Mouse (Mus musculus) intestine, embryonic 14.5 days (tissue): ENCODE results near the gene Cntd1. TPM values are rescaled to one million over a fixed set of nuclear protein-coding genes. Genes with fewer than 3 reads are reported as not detected.

Experiments
- ATAC-seq: fragments of 200-750 bp; cut with Nextera tagmentation; replicated peaks from 2 replicates; pipeline ENCODE4 v1.8.0; 2017; ENCODE audit warnings: low read depth, moderate number of reproducible peaks, moderate TSS enrichment, moderate library complexity; ENCODE audit not compliant: low FRiP score, low TSS enrichment
- DNase-seq: peaks from one replicate; pipeline ENCODE4 v3.0.0-alpha.2; 2018; ENCODE audit warnings: low spot score
- H3K27ac ChIP-seq: fragments of 300-500 bp; sonication (generic); 2 replicates; pipeline ENCODE4 v1.5.1; 2014; ENCODE audit warnings: low read depth, mild to moderate bottlenecking, control low read depth
- H3K27me3 ChIP-seq: fragments of 300-500 bp; sonication (generic); replicated peaks from 2 replicates; pipeline ENCODE4 v1.6.1; 2014; ENCODE audit warnings: low read length, control low read depth; ENCODE audit not compliant: control insufficient read depth, insufficient read depth
- H3K36me3 ChIP-seq: fragments of 300-500 bp; sonication (generic); 2 replicates; pipeline ENCODE4 v1.6.1; 2014; ENCODE audit warnings: low read length, control low read depth; ENCODE audit not compliant: control insufficient read depth, insufficient read depth
- H3K4me1 ChIP-seq: fragments of 300-500 bp; sonication (generic); replicated peaks from 2 replicates; pipeline ENCODE4 v1.6.1; 2014; ENCODE audit warnings: low read length, control low read depth, mixed read lengths; ENCODE audit not compliant: control insufficient read depth, insufficient read depth
- H3K4me2 ChIP-seq: fragments of 300-500 bp; sonication (generic); 2 replicates; pipeline ENCODE4 v1.6.1; 2014; ENCODE audit warnings: low read length
- H3K4me3 ChIP-seq: fragments of 300-500 bp; sonication (generic); 2 replicates; pipeline ENCODE4 v1.5.1; 2014; ENCODE audit warnings: low read depth, low read length, control low read depth, mixed read lengths
- H3K9ac ChIP-seq: fragments of 300-500 bp; sonication (generic); 2 replicates; pipeline ENCODE4 v1.6.1; 2014; ENCODE audit warnings: mild to moderate bottlenecking, low read length
- H3K9me3 ChIP-seq: fragments of 300-500 bp; sonication (generic); 2 replicates; pipeline ENCODE4 v1.6.1; 2016; ENCODE audit warnings: low read length, control low read depth; ENCODE audit not compliant: control insufficient read depth
- WGBS: fragments of 180-500 bp; shearing (Covaris S2); extraction: QIAGEN DNeasy Blood & Tissue Kit; methylation state at CpG from one replicate; pipeline ENCODE4 v1.1.7; 2014; 5-methylcytosine and 5-hydroxymethylcytosine counted together
- polyA plus RNA-seq: library from polyadenylated mRNA; unstranded; fragments of >200 nt; fragmentation: Nextera tagmentation; extraction: Ambion mirVana; gene quantifications from 2 replicates; pipeline ENCODE4 v1.2.1, GENCODE M21; 2014

Cntd1 gene
- polyA plus RNA-seq, 1 experiment from 2014 or later = 1.1 TPM

DNA sequence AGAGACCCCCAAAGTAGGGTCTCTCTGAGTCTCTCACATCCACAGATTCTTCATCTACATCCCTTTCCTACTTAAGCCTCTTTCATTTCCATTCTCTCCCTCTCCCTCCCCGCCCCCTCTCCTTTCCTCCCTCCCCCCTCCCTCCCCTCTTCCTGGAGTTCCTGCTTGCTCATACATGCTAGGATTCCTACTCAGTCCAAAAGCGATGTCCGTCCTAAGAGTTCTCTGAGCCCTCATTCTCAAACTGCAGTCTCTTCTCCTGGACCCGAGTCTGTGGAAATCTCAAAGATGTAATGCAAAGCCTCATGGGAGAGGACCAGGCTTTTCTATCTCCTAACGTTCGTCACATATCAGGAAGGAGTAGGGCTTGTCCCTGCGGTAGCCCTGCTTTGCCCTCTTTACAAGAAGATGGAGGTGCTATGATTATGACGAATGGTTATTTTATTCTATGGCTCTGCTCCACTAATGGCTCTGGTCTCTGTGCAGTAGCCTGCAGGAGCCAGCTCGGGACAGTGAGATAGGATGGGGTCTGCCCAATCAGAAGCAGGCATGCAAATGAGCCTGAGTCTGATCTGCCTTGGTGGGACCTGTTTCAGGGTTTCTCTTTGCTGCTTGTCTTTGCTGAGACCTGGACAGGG is 59.4 kb downstream of the Cntd1 start:
- Histone ChIP-seq H3K4me3 (0 out of 2 replicates have a peak overlapping the region, but pooled peaks have one; percentile 3), H3K27ac (peak overlapping the region; percentile 28), H3K9me3 (no peaks in the 10 kb centered on the region), H3K27me3 (no peaks in the 10 kb centered on the region), H3K9ac (no peak overlapping the region), H3K4me1 (peaks cover 27% of the 10 kb centered on the region), H3K4me2 (peak overlapping the region; percentile 50), H3K36me3 (no peaks in the 10 kb centered on the region)
- ATAC-seq (peak; percentile 90), DNase-seq (peak; percentile 73)
- WGBS = 2% methylated on average over 9 of the region's 9 CpGs

Other genes starting within 250 kb of the Cntd1 start
- gene Naglu, start 209.0 kb upstream of the Cntd1 start, polyA plus RNA-seq = 11.5 and 12.7 TPM in 2 replicates
- not detected in 2 replicates for gene Hsd17b1, start 200.6 kb upstream of the Cntd1 start, polyA plus RNA-seq
- 39.7 and 45.5 TPM in 2 replicates for gene Coasy, start 196.4 kb upstream of the Cntd1 start, polyA plus RNA-seq
- gene Mlx, start 191.7 kb upstream of the Cntd1 start, polyA plus RNA-seq = 43.6 and 48.0 TPM in 2 replicates
- 29.1 and 38.1 TPM in 2 replicates for gene Psmc3ip, start 183.6 kb upstream of the Cntd1 start, polyA plus RNA-seq
- 7.2 and 8.0 TPM in 2 replicates for gene Retreg3, start 159.1 kb upstream of the Cntd1 start, polyA plus RNA-seq
- gene Tubg1, start 159.1 kb upstream of the Cntd1 start, polyA plus RNA-seq = 71.2 and 73.8 TPM in 2 replicates
- 5.8 and 7.4 TPM in 2 replicates for gene Tubg2, start 123.1 kb upstream of the Cntd1 start, polyA plus RNA-seq
- 1.2 and 1.4 TPM in 2 replicates for gene Cntnap1, start 108.5 kb upstream of the Cntd1 start, polyA plus RNA-seq
- gene Plekhh3, start 107.7 kb upstream of the Cntd1 start, polyA plus RNA-seq = 12.8 and 13.8 TPM in 2 replicates
- 0.23 TPM in 1 of 2 replicates, not detected in the other for gene Ccr10, start 103.6 kb upstream of the Cntd1 start, polyA plus RNA-seq
- gene Ezh1, start 52.5 kb upstream of the Cntd1 start, polyA plus RNA-seq = 20.2 and 21.8 TPM in 2 replicates
- 113 and 122 TPM in 2 replicates for gene Ramp2, start 33.0 kb upstream of the Cntd1 start, polyA plus RNA-seq
- 143 and 150 TPM in 2 replicates for gene Vps25, start 25.3 kb upstream of the Cntd1 start, polyA plus RNA-seq
- 12.6 and 14.4 TPM in 2 replicates for gene Wnk4, start 18.4 kb upstream of the Cntd1 start, polyA plus RNA-seq
- gene Coa3, start 102 bp downstream of the Cntd1 start, polyA plus RNA-seq = 260 and 265 TPM in 2 replicates
- gene Becn1, start 23.3 kb downstream of the Cntd1 start, polyA plus RNA-seq = 141 and 155 TPM in 2 replicates
- gene Psme3, start 37.2 kb downstream of the Cntd1 start, polyA plus RNA-seq = 112 and 118 TPM in 2 replicates
- 1.4 and 1.8 TPM in 2 replicates for gene Aoc2, start 46.1 kb downstream of the Cntd1 start, polyA plus RNA-seq
- 1.9 and 2.3 TPM in 2 replicates for gene Aoc3, start 51.6 kb downstream of the Cntd1 start, polyA plus RNA-seq
- not detected in 2 replicates for gene G6pc, start 88.5 kb downstream of the Cntd1 start, polyA plus RNA-seq
- gene Aarsd1, start 138.6 kb downstream of the Cntd1 start, polyA plus RNA-seq = 78.9 and 80.2 TPM in 2 replicates
- 8.6 and 9.6 TPM in 2 replicates for gene Gm27029, start 145.8 kb downstream of the Cntd1 start, polyA plus RNA-seq
- gene Rundc1, start 146.1 kb downstream of the Cntd1 start, polyA plus RNA-seq = 13.5 and 14.5 TPM in 2 replicates
- 16.3 and 17.9 TPM in 2 replicates for gene Ptges3l, start 146.3 kb downstream of the Cntd1 start, polyA plus RNA-seq
- gene Rpl27, start 163.3 kb downstream of the Cntd1 start, polyA plus RNA-seq = 412 and 439 TPM in 2 replicates
- gene Ifi35, start 169.4 kb downstream of the Cntd1 start, polyA plus RNA-seq = 16.9 and 18.3 TPM in 2 replicates
- 15.9 and 16.7 TPM in 2 replicates for gene Rnd2, start 186.0 kb downstream of the Cntd1 start, polyA plus RNA-seq
- 50.7 and 60.0 TPM in 2 replicates for gene Vat1, start 187.2 kb downstream of the Cntd1 start, polyA plus RNA-seq